Mouse (Mus musculus) adrenal gland (tissue): ENCODE data around the gene Tax1bp1.

Experiments used
- intact Hi-C: fragments of 180-260 bp; cut with DNase I; formaldehyde crosslinking; loops from one replicate; pipeline ENCODE4 v1.15.1; 2025

The Tax1bp1 gene

DNA sequence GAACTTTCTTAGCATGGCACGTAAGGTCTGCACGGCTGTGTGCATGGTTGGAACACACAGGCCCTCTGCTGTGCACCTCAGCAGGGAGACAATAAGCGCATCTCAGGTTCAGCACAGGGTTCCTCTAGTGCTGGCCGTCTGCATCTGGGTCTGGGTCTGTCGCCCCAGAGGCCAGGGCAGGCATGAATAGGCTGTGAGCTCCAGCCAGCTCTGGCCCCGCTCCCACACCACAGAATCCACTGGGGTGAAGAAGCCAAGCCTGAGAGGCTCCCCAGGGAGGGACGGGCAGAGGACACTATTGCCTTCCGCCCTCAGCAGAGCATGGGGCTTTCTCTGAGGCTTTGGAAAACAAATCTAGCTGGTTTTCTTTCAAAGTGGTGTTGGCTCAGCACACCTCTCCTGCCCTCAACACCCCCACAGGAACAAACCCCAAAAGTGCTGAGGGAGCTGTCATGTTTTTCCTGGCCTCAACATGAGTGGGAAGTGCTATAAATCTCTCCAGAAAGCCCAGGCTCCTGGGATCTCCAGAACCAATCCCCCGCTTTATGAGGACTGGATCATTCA lies 82.6 kb downstream of the Tax1bp1 start:
- intact Hi-C loops: no loop called here

DNA sequence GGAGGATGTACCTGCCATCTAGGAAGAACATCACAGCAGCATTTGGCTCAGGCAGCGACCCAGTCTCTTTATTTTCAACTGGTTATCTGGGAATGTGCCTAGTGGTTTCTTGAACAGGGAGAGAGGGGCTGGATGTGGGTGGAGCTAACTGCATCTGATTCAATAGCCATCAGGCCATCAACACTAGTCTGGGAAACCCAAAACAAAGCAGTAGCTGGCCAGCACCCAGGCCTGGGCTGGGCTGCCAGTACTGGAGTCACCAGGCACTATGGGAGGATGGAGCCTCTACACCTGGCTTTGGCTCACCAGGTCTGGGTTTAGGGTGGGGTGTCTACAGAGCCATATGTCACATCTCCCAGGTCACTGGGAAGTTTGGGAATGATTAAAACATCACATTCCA lies 83.2 kb downstream of the Tax1bp1 start:
- intact Hi-C loops: no loop called here

DNA sequence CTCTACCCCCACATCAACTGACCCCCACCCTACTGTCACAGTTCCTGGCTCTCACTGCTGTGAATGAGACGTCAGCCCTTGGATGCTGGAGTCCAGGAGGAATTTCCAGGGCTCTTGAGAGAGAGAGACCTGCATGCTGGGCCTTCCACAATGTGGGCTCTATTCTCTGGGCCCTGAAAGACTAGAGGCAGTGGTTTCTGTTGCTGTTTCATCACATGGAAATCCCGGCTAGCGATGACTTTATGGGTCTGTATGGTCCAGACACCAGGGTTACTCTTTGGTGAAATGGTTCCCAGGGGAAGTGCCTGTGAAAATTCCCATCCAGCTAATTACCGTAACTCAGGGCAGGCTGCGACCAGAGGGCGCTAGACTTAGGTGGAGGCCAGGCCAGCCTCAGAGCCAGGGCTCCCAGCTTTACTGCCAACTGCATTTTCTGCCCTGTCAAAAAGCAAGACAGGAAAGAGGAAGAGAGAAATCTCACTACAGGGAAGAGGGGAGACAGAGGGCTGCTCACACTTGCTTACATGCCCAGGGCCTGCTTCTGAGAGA lies 83.8 kb downstream of the Tax1bp1 start:
- intact Hi-C loops: no loop called here

DNA sequence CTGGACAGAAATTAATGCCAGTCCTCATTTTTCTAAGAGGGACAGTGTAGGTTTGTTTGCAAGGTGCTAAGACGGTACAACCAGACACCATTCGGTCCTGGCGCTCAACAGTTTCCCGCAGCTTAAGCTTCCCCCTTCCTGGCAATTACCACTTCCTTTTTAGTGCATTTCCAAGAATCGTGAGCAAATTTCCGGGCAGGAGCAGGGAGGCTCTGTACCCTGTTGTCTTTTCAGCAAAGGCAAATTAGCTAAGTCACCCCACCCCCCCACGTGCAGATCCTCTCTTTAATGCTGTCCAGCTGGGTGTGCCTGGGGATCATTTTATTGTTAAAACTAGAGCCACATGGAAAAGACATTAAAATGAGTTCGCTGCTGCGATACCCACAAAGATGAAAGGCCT lies 88.7 kb downstream of the Tax1bp1 start:
- intact Hi-C loops: no loop called here

DNA sequence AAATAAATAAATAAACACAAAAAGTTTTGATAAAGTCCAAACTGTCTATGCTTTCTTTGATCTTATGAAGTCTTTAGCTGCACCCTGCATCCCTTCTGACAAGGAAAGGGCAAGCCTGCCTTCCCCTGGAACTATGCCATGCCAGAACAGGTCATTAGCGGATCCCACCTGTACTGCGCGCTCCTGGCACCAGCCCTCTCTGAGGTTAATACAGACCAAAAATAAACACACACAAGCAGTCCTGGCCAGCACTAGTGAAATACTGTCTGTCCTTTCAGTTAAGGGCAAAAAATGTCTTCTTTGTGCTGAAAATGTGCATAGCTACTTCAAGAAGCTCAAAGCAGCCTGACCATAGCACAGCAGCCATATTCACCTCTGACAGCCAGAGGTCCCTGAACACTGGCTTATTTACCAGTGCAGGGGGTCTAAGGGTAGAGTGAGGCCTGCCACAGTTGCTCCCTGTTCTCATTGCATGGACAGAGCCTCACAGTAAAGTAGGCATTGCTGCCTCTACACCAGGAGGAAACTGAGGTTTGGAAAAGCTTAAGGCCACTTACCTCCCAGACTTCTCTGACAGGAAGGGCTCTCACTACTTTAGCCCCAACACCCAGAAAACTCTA lies 91.8 kb downstream of the Tax1bp1 start:
- intact Hi-C loops: no loop called here
